Mouse (Mus musculus): Measurements from ENCODE around the gene Tmem138. TPM values are rescaled to one million over a fixed set of nuclear protein-coding genes. Genes with fewer than 3 reads are reported as not detected.
A peak's percentile ranks its signal among the peaks of the same experiment; 100 is the strongest.

Tmem138 gene
- polyA plus RNA-seq, 1 experiment from 2014 or later, result 8.2 TPM

- ATAC-seq, result peak; percentile 6; the same call in 1 of the 2 replicates
- peak; percentile 48 for DNase-seq
- WGBS (ENCODE audit: insufficient replicate concordance), result 66% methylated on average over 18 of the region's 18 CpGs
- peak overlapping the region; percentile 91 for H3K9ac ChIP-seq (replicated peaks)
- peak overlapping the region; percentile 85 for H3K4me2 ChIP-seq (ENCODE audit: low read depth, low read length)
- H3K4me1 ChIP-seq (ENCODE audit: insufficient read depth), result peaks cover 39% of the 10 kb centered on the region
- H3K27ac ChIP-seq (ENCODE audit: low read depth), result peak overlapping the region; percentile 94
- H3K36me3 ChIP-seq (replicated peaks; ENCODE audit: insufficient read depth, low read length), result peaks cover 29% of the 10 kb centered on the region
- H3K27me3 ChIP-seq (ENCODE audit: insufficient read depth, low read length), result no peaks in the 10 kb centered on the region
- peak overlapping the region; percentile 83 for H3K4me3 ChIP-seq (ENCODE audit: low read depth, low read length)
- no peak for TF ChIP-seq EP300 (IDR thresholded peaks at IDR 0.05; ENCODE audit: low read depth)
- TF ChIP-seq CTCF (IDR thresholded peaks at IDR 0.05; ENCODE audit: low read depth), result no peak
- no peaks in the 10 kb centered on the region for H3K9me3 ChIP-seq (ENCODE audit: low read length)
These were observed 26.7 kb upstream of the Tmem138 start for GRCm38 (mm10) chr19:10603660-10604523.

- Histone ChIP-seq H3K4me1 (ENCODE audit: insufficient read depth) (peaks cover 39% of the 10 kb centered on the region), H3K9me3 (ENCODE audit: low read length) (no peaks in the 10 kb centered on the region), H3K4me3 (ENCODE audit: low read depth, low read length) (peak overlapping the region; percentile 83), H3K27ac (ENCODE audit: low read depth) (peak overlapping the region; percentile 94), H3K4me2 (ENCODE audit: low read depth, low read length) (peak overlapping the region; percentile 85), H3K27me3 (ENCODE audit: insufficient read depth, low read length) (no peaks in the 10 kb centered on the region), H3K36me3 (replicated peaks; ENCODE audit: insufficient read depth, low read length) (peaks cover 26% of the 10 kb centered on the region), H3K9ac (replicated peaks) (peak overlapping the region; percentile 91)
- ATAC-seq (no peak), DNase-seq (peak; percentile 91)
- no peak for TF ChIP-seq EP300 (IDR thresholded peaks at IDR 0.05; ENCODE audit: low read depth)
- TF ChIP-seq CTCF (IDR thresholded peaks at IDR 0.05; ENCODE audit: low read depth), result peak; percentile 95
- 1% methylated on average over 9 of the region's 9 CpGs for WGBS (ENCODE audit: insufficient replicate concordance)
These were observed 25.6 kb upstream of the Tmem138 start for GRCm38 (mm10) chr19:10602787-10603186.

- H3K4me2 ChIP-seq (ENCODE audit: low read depth, low read length), result peak overlapping the region; percentile 85
- ATAC-seq, result no peak
- 20% methylated on average over 6 of the region's 6 CpGs for WGBS (ENCODE audit: insufficient replicate concordance)
These were observed 25.1 kb upstream of the Tmem138 start for GRCm38 (mm10) chr19:10602247-10602769.

GRCm38 (mm10) chr19:10599648-10600047 is 22.5 kb upstream of the Tmem138 start:
- DNase-seq (no peak), ATAC-seq (no peak)
- H3K4me1 ChIP-seq (ENCODE audit: insufficient read depth), result peaks cover 26% of the 10 kb centered on the region
- WGBS (ENCODE audit: insufficient replicate concordance), result 86% methylated on average over 2 of the region's 2 CpGs
- no peak for TF ChIP-seq CTCF (IDR thresholded peaks at IDR 0.05; ENCODE audit: low read depth)
- no peak for TF ChIP-seq EP300 (IDR thresholded peaks at IDR 0.05; ENCODE audit: low read depth)
- no peak overlapping the region for H3K4me3 ChIP-seq (ENCODE audit: low read depth, low read length)
- H3K4me2 ChIP-seq (ENCODE audit: low read depth, low read length), result no peak overlapping the region
- H3K27ac ChIP-seq (ENCODE audit: low read depth), result no peak overlapping the region
- H3K36me3 ChIP-seq (replicated peaks; ENCODE audit: insufficient read depth, low read length), result peaks cover 50% of the 10 kb centered on the region
- H3K9me3 ChIP-seq (ENCODE audit: low read length), result no peaks in the 10 kb centered on the region
- no peaks in the 10 kb centered on the region for H3K27me3 ChIP-seq (ENCODE audit: insufficient read depth, low read length)
- H3K9ac ChIP-seq (replicated peaks), result no peak overlapping the region

More at GRCm38 (mm10) chr19:10602247-10602769, 25.1 kb upstream of the Tmem138 start:
- no peaks in the 10 kb centered on the region for H3K9me3 ChIP-seq (ENCODE audit: low read length)
- no peaks in the 10 kb centered on the region for H3K27me3 ChIP-seq (ENCODE audit: insufficient read depth, low read length)
- H3K4me3 ChIP-seq (ENCODE audit: low read depth, low read length), result peak overlapping the region; percentile 83
- TF ChIP-seq CTCF (IDR thresholded peaks at IDR 0.05; ENCODE audit: low read depth) (no peak), EP300 (IDR thresholded peaks at IDR 0.05; ENCODE audit: low read depth) (no peak)
- H3K36me3 ChIP-seq (replicated peaks; ENCODE audit: insufficient read depth, low read length), result peaks cover 24% of the 10 kb centered on the region
- peak overlapping the region; percentile 94 for H3K27ac ChIP-seq (ENCODE audit: low read depth)
- peaks cover 39% of the 10 kb centered on the region for H3K4me1 ChIP-seq (ENCODE audit: insufficient read depth)
- H3K9ac ChIP-seq (replicated peaks), result peak overlapping the region; percentile 91
- DNase-seq, result no peak

- H3K9me3 ChIP-seq (ENCODE audit: low read length), result no peaks in the 10 kb centered on the region
- no peak for ATAC-seq
- no peak for TF ChIP-seq EP300 (IDR thresholded peaks at IDR 0.05; ENCODE audit: low read depth)
- TF ChIP-seq CTCF (IDR thresholded peaks at IDR 0.05; ENCODE audit: low read depth), result peak; percentile 68
- H3K4me2 ChIP-seq (ENCODE audit: low read depth, low read length), result no peak overlapping the region
- H3K36me3 ChIP-seq (replicated peaks; ENCODE audit: insufficient read depth, low read length), result peaks cover 64% of the 10 kb centered on the region
- H3K9ac ChIP-seq (replicated peaks), result no peak overlapping the region
- no peak overlapping the region for H3K27ac ChIP-seq (ENCODE audit: low read depth)
- peaks cover 22% of the 10 kb centered on the region for H3K4me1 ChIP-seq (ENCODE audit: insufficient read depth)
- peak; percentile 57 for DNase-seq
- WGBS (ENCODE audit: insufficient replicate concordance), result 33% methylated on average over 3 of the region's 3 CpGs
- no peaks in the 10 kb centered on the region for H3K27me3 ChIP-seq (ENCODE audit: insufficient read depth, low read length)
- no peak overlapping the region for H3K4me3 ChIP-seq (ENCODE audit: low read depth, low read length)
These were observed 21.0 kb upstream of the Tmem138 start for GRCm38 (mm10) chr19:10598188-10598587.

GRCm38 (mm10) chr19:10591659-10592377 is 14.7 kb upstream of the Tmem138 start:
- ATAC-seq, result peak; percentile 75
- 77% methylated on average over 6 of the region's 6 CpGs for WGBS (ENCODE audit: insufficient replicate concordance)
- peaks cover 68% of the 10 kb centered on the region for H3K36me3 ChIP-seq (replicated peaks; ENCODE audit: insufficient read depth, low read length)

More at GRCm38 (mm10) chr19:10591659-10592377, 14.7 kb upstream of the Tmem138 start:
- TF ChIP-seq CTCF (IDR thresholded peaks at IDR 0.05; ENCODE audit: low read depth) (no peak), EP300 (IDR thresholded peaks at IDR 0.05; ENCODE audit: low read depth) (no peak)
- H3K4me1 ChIP-seq (ENCODE audit: insufficient read depth), result peaks cover 24% of the 10 kb centered on the region
- H3K4me2 ChIP-seq (ENCODE audit: low read depth, low read length), result no peak overlapping the region
- H3K4me3 ChIP-seq (ENCODE audit: low read depth, low read length), result no peak overlapping the region
- peak; percentile 39 for DNase-seq
- no peaks in the 10 kb centered on the region for H3K27me3 ChIP-seq (ENCODE audit: insufficient read depth, low read length)
- no peak overlapping the region for H3K9ac ChIP-seq (replicated peaks)
- peak overlapping the region; percentile 45 for H3K27ac ChIP-seq (ENCODE audit: low read depth)
- no peaks in the 10 kb centered on the region for H3K9me3 ChIP-seq (ENCODE audit: low read length)

Measured in liver, postnatal 0 days (tissue).